Mouse (Mus musculus): ENCODE results near the gene Col27a1. TPM values are rescaled to one million over a fixed set of nuclear protein-coding genes. Genes with fewer than 3 reads are reported as not detected.

The Col27a1 gene
- total and polyA plus RNA-seq, 3 experiments: 0.86 to 3.8 (median 1.8) TPM

- 70% methylated on average over 8 of the region's 8 CpGs for WGBS
- Histone ChIP-seq H3K9ac (ENCODE audit: low read depth, low read length) (no peak overlapping the region), H3K27ac (no peak overlapping the region), H3K4me3 (no peak overlapping the region), H3K36me3 (ENCODE audit: control insufficient read depth, insufficient read depth, low read length) (no peaks in the 10 kb centered on the region), H3K4me1 (ENCODE audit: control insufficient read depth, insufficient read depth, low read length) (peaks cover 12% of the 10 kb centered on the region), H3K27me3 (ENCODE audit: control insufficient read depth, insufficient read depth, low read length) (no peaks in the 10 kb centered on the region), H3K79me2 (replicated peaks; ENCODE audit: control insufficient read depth, insufficient read depth, low read length) (no peaks in the 10 kb centered on the region)
- TF ChIP-seq POLR2A (IDR thresholded peaks at IDR 0.05; ENCODE audit: insufficient read depth, low read depth, low read length) (no peak), EP300 (IDR thresholded peaks at IDR 0.05; ENCODE audit: insufficient read depth, low read depth, low read length) (no peak), CTCF (IDR thresholded peaks at IDR 0.05) (no peak)
- no peak for DNase-seq
- intact Hi-C loops (cut with DNase I): no loop called here
Observed at GRCm38 (mm10) chr4:63226164-63226882, 12.5 kb downstream of the Col27a1 start.

GRCm38 (mm10) chr4:63226883-63227235 lies 13.1 kb downstream of the Col27a1 start:
- Histone ChIP-seq H3K36me3 (ENCODE audit: control insufficient read depth, insufficient read depth, low read length) (no peaks in the 10 kb centered on the region), H3K27ac (no peak overlapping the region), H3K27me3 (ENCODE audit: control insufficient read depth, insufficient read depth, low read length) (no peaks in the 10 kb centered on the region), H3K4me3 (no peak overlapping the region), H3K9ac (ENCODE audit: low read depth, low read length) (no peak overlapping the region), H3K79me2 (replicated peaks; ENCODE audit: control insufficient read depth, insufficient read depth, low read length) (no peaks in the 10 kb centered on the region), H3K4me1 (ENCODE audit: control insufficient read depth, insufficient read depth, low read length) (peaks cover 14% of the 10 kb centered on the region)
- TF ChIP-seq POLR2A (IDR thresholded peaks at IDR 0.05; ENCODE audit: insufficient read depth, low read depth, low read length) (no peak), EP300 (IDR thresholded peaks at IDR 0.05; ENCODE audit: insufficient read depth, low read depth, low read length) (no peak), CTCF (IDR thresholded peaks at IDR 0.05) (no peak)
- 84% methylated on average over 6 of the region's 6 CpGs for WGBS
- DNase-seq: no peak
- intact Hi-C loops (cut with DNase I): no loop called here

- Histone ChIP-seq H3K4me3 (no peak overlapping the region), H3K27me3 (ENCODE audit: control insufficient read depth, insufficient read depth, low read length) (no peaks in the 10 kb centered on the region), H3K4me1 (ENCODE audit: control insufficient read depth, insufficient read depth, low read length) (peaks cover 20% of the 10 kb centered on the region), H3K9ac (ENCODE audit: low read depth, low read length) (no peak overlapping the region), H3K27ac (no peak overlapping the region), H3K79me2 (replicated peaks; ENCODE audit: control insufficient read depth, insufficient read depth, low read length) (no peaks in the 10 kb centered on the region), H3K36me3 (ENCODE audit: control insufficient read depth, insufficient read depth, low read length) (no peaks in the 10 kb centered on the region)
- TF ChIP-seq EP300 (IDR thresholded peaks at IDR 0.05; ENCODE audit: insufficient read depth, low read depth, low read length): no peak
- no peak for TF ChIP-seq POLR2A (IDR thresholded peaks at IDR 0.05; ENCODE audit: insufficient read depth, low read depth, low read length)
- TF ChIP-seq CTCF (IDR thresholded peaks at IDR 0.05): no peak
- 63% methylated on average over 5 of the region's 5 CpGs for WGBS
- intact Hi-C loops (cut with DNase I): no loop called here
- DNase-seq: no peak
Observed at GRCm38 (mm10) chr4:63228943-63229342, 15.1 kb downstream of the Col27a1 start.

GRCm38 (mm10) chr4:63229991-63230581 lies 16.3 kb downstream of the Col27a1 start:
- WGBS: 58% methylated on average over 14 of the region's 14 CpGs
- H3K36me3 ChIP-seq (ENCODE audit: control insufficient read depth, insufficient read depth, low read length): no peaks in the 10 kb centered on the region
- peak overlapping the region; percentile 57 for H3K27ac ChIP-seq
- H3K4me3 ChIP-seq: no peak overlapping the region
- peaks cover 21% of the 10 kb centered on the region for H3K4me1 ChIP-seq (ENCODE audit: control insufficient read depth, insufficient read depth, low read length)
- no peaks in the 10 kb centered on the region for H3K27me3 ChIP-seq (ENCODE audit: control insufficient read depth, insufficient read depth, low read length)
- no peaks in the 10 kb centered on the region for H3K79me2 ChIP-seq (replicated peaks; ENCODE audit: control insufficient read depth, insufficient read depth, low read length)
- peak; percentile 70 to 78 for DNase-seq
- intact Hi-C loops (cut with DNase I): loop anchor here (5.0 kb wide), 3 partner anchors 47 to 77 kb away; no protein-coding TSS in a partner anchor
- H3K9ac ChIP-seq (ENCODE audit: low read depth, low read length): no peak overlapping the region
- no peak for TF ChIP-seq CTCF (IDR thresholded peaks at IDR 0.05)
- 0 out of 2 replicates have a peak, but pooled peaks have one; percentile 31 for TF ChIP-seq EP300 (IDR thresholded peaks at IDR 0.05; ENCODE audit: insufficient read depth, low read depth, low read length)

- intact Hi-C loops (cut with DNase I): loop anchor here (5.0 kb wide), 3 partner anchors 46 to 76 kb away; no protein-coding TSS in a partner anchor
- Histone ChIP-seq H3K4me1 (ENCODE audit: control insufficient read depth, insufficient read depth, low read length) (peaks cover 21% of the 10 kb centered on the region), H3K4me3 (no peak overlapping the region), H3K9ac (ENCODE audit: low read depth, low read length) (no peak overlapping the region), H3K27ac (no peak overlapping the region; the same call in 1 of the 2 replicates), H3K79me2 (replicated peaks; ENCODE audit: control insufficient read depth, insufficient read depth, low read length) (no peaks in the 10 kb centered on the region), H3K36me3 (ENCODE audit: control insufficient read depth, insufficient read depth, low read length) (no peaks in the 10 kb centered on the region), H3K27me3 (ENCODE audit: control insufficient read depth, insufficient read depth, low read length) (no peaks in the 10 kb centered on the region)
- WGBS: 29% methylated on average over 1 of the region's 1 CpGs
- DNase-seq: peak; percentile 60 to 77
- TF ChIP-seq POLR2A (IDR thresholded peaks at IDR 0.05; ENCODE audit: insufficient read depth, low read depth, low read length) (no peak), EP300 (IDR thresholded peaks at IDR 0.05; ENCODE audit: insufficient read depth, low read depth, low read length) (no peak), CTCF (IDR thresholded peaks at IDR 0.05) (no peak)
Observed at GRCm38 (mm10) chr4:63231121-63231520, 17.3 kb downstream of the Col27a1 start.

GRCm38 (mm10) chr4:63232542-63233020 lies 18.8 kb downstream of the Col27a1 start:
- H3K36me3 ChIP-seq (ENCODE audit: control insufficient read depth, insufficient read depth, low read length): no peaks in the 10 kb centered on the region
- no peaks in the 10 kb centered on the region for H3K79me2 ChIP-seq (replicated peaks; ENCODE audit: control insufficient read depth, insufficient read depth, low read length)
- H3K4me3 ChIP-seq: no peak overlapping the region
- no peak for TF ChIP-seq EP300 (IDR thresholded peaks at IDR 0.05; ENCODE audit: insufficient read depth, low read depth, low read length)
- no peak for TF ChIP-seq POLR2A (IDR thresholded peaks at IDR 0.05; ENCODE audit: insufficient read depth, low read depth, low read length)
- no peak for TF ChIP-seq CTCF (IDR thresholded peaks at IDR 0.05)
- H3K4me1 ChIP-seq (ENCODE audit: control insufficient read depth, insufficient read depth, low read length): peaks cover 21% of the 10 kb centered on the region
- 49% methylated on average over 2 of the region's 2 CpGs for WGBS
- intact Hi-C loops (cut with DNase I): loop anchor here (5.0 kb wide), 3 partner anchors 45 to 75 kb away; no protein-coding TSS in a partner anchor
- peak; percentile 27 to 30 for DNase-seq
- no peak overlapping the region for H3K9ac ChIP-seq (ENCODE audit: low read depth, low read length)
- H3K27me3 ChIP-seq (ENCODE audit: control insufficient read depth, insufficient read depth, low read length): no peaks in the 10 kb centered on the region
- no peak overlapping the region for H3K27ac ChIP-seq
